Mouse (Mus musculus): ENCODE data around the gene Bag6. TPM values are rescaled to one million over a fixed set of nuclear protein-coding genes. Genes with fewer than 3 reads are reported as not detected.
A peak's percentile ranks its signal among the peaks of the same experiment; 100 is the strongest.

Bag6 gene
- polyA plus RNA-seq, 1 experiment from 2014 or later = 37.4 TPM

DNA sequence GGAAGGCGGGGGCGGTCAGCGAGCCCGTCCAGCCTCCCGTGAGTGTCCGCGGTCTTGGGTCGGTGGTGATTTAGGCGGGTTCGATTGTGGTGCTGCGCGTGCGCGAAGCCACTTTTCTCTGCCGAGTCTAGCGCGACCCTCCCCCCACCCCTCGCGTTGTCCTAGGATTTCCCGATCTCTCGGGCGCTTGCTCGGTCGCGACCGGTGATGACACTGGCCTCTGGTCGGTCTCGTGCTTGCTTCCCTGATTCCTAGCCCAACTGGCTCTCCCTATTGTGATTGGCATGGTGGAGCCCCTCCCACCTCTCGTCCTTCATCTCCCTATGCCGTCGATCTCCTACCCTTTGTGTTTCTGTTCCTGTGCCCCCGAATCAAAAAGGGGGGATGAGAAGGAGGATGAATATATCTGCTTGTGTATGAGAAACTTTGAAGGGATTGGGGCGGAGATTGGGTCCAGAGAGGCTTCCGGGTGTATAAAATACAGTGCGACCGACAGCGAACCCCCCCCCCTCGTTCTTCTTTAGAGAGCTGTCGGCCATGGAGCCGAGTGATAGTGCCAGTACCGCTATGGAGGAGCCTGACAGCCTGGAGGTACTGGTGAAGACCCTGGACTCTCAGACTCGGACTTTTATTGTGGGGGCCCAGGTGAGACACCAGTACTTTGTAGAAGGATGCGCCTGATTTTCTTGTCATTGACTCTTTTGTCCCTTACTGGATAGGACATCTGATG lies 778 bp downstream of the Bag6 start:
- Histone ChIP-seq H3K27ac (ENCODE audit: low read depth, low read length) (peak overlapping the region; percentile 84), H3K4me3 (ENCODE audit: low read depth, low read length) (peak overlapping the region; percentile 73), H3K9ac (ENCODE audit: low read depth, low read length) (peak overlapping the region; percentile 75), H3K27me3 (replicated peaks; ENCODE audit: control insufficient read depth, insufficient read depth, low read length) (no peaks in the 10 kb centered on the region), H3K9me3 (ENCODE audit: control insufficient read depth) (no peaks in the 10 kb centered on the region), H3K4me1 (replicated peaks; ENCODE audit: control insufficient read depth, insufficient read depth, low read length) (0 out of 2 replicates have a peak, but pooled peaks cover 5% of the 10 kb centered on the region), H3K36me3 (ENCODE audit: control insufficient read depth, insufficient read depth) (peaks cover 25% of the 10 kb centered on the region), H3K4me2 (replicated peaks; ENCODE audit: low read depth) (peak overlapping the region; percentile 68)
- TF ChIP-seq CTCF (IDR thresholded peaks at IDR 0.05; ENCODE audit: low read depth) = no peak
- under 1% methylated on average over 43 of the region's 43 CpGs for WGBS
- ATAC-seq = peak; percentile 59

DNA sequence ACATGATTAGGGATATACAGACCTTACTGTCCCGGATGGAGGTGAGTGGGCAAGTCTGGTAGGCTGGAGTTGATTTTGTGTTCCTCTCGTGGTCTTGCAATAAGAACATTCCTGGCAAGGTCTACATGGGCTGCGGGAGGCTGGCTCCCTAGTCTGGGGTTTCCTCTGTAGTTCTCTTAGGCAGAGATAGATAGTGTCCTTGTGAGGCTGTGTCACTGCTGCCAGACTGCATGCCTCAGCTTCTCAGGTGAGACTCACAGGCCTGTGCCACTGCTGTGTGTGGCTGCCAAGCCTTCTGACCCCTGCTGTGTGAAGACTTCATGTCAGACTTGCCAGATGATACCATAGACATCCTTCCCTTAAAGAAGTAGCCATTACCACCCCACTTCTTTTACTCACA lies 4.3 kb downstream of the Bag6 start:
- Histone ChIP-seq H3K4me2 (replicated peaks; ENCODE audit: low read depth) (no peak overlapping the region), H3K27ac (ENCODE audit: low read depth, low read length) (no peak overlapping the region), H3K4me1 (replicated peaks; ENCODE audit: control insufficient read depth, insufficient read depth, low read length) (0 out of 2 replicates have a peak, but pooled peaks cover 5% of the 10 kb centered on the region), H3K9ac (ENCODE audit: low read depth, low read length) (no peak overlapping the region), H3K36me3 (ENCODE audit: control insufficient read depth, insufficient read depth) (peaks cover 59% of the 10 kb centered on the region), H3K4me3 (ENCODE audit: low read depth, low read length) (no peak overlapping the region), H3K9me3 (ENCODE audit: control insufficient read depth) (no peaks in the 10 kb centered on the region), H3K27me3 (replicated peaks; ENCODE audit: control insufficient read depth, insufficient read depth, low read length) (no peaks in the 10 kb centered on the region)
- WGBS = 92% methylated on average over 3 of the region's 3 CpGs
- TF ChIP-seq CTCF (IDR thresholded peaks at IDR 0.05; ENCODE audit: low read depth) = no peak
- no peak for ATAC-seq

DNA sequence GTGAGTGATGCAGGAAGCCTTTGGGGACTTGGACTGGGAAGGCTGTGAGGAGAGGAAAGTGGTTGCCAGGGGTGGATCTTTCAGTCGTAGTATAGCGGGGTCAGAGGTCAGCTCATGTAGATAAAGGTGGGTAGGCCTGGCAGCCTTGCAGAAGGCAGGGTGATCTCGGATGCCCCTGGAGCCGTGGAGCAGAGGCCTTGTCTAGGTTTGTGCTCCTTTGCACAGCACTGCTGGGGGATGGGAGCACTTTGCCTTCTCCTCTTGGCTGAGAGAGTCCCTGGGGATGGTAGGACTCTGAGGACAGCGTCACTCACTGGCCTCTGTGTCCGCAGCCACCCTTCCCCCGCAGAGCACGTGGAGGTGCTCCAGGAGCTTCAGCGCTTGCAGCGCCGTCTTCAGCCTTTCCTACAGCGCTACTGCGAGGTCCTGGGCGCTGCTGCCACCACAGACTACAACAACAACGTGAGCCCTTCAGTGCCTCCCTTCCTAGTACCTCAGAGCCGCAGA lies 5.6 kb downstream of the Bag6 start:
- no peak overlapping the region for H3K4me3 ChIP-seq (ENCODE audit: low read depth, low read length)
- H3K9me3 ChIP-seq (ENCODE audit: control insufficient read depth) = no peaks in the 10 kb centered on the region
- H3K4me1 ChIP-seq (replicated peaks; ENCODE audit: control insufficient read depth, insufficient read depth, low read length) = 0 out of 2 replicates have a peak, but pooled peaks cover 5% of the 10 kb centered on the region
- WGBS = 69% methylated on average over 16 of the region's 16 CpGs
- ATAC-seq = no peak
- H3K27ac ChIP-seq (ENCODE audit: low read depth, low read length) = no peak overlapping the region; the same call in 1 of the 2 replicates
- no peak overlapping the region for H3K9ac ChIP-seq (ENCODE audit: low read depth, low read length)
- peaks cover 72% of the 10 kb centered on the region for H3K36me3 ChIP-seq (ENCODE audit: control insufficient read depth, insufficient read depth)
- no peaks in the 10 kb centered on the region for H3K27me3 ChIP-seq (replicated peaks; ENCODE audit: control insufficient read depth, insufficient read depth, low read length)
- TF ChIP-seq CTCF (IDR thresholded peaks at IDR 0.05; ENCODE audit: low read depth) = no peak
- no peak overlapping the region for H3K4me2 ChIP-seq (replicated peaks; ENCODE audit: low read depth)

DNA sequence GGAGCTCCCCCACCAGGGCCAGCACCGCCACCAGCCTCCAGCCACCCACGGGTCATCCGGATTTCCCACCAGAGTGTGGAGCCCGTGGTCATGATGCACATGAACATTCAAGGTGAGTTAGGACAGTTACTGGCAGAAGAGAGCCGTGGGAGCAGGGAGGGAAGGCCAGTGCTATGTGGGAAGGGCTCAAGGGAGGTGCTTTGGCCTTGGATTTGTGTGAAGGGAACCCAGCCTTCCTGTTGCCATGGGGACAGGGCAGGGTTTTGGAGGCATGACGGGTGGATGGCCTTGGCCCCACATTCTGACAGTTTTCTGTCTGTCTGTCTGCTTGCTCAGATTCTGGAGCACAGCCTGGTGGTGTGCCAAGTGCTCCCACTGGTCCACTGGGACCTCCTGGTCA lies 7.0 kb downstream of the Bag6 start:
- no peaks in the 10 kb centered on the region for H3K9me3 ChIP-seq (ENCODE audit: control insufficient read depth)
- H3K4me3 ChIP-seq (ENCODE audit: low read depth, low read length) = no peak overlapping the region
- TF ChIP-seq CTCF (IDR thresholded peaks at IDR 0.05; ENCODE audit: low read depth) = no peak
- no peak overlapping the region for H3K27ac ChIP-seq (ENCODE audit: low read depth, low read length)
- no peaks in the 10 kb centered on the region for H3K27me3 ChIP-seq (replicated peaks; ENCODE audit: control insufficient read depth, insufficient read depth, low read length)
- 88% methylated on average over 6 of the region's 6 CpGs for WGBS
- H3K36me3 ChIP-seq (ENCODE audit: control insufficient read depth, insufficient read depth) = peaks cover 86% of the 10 kb centered on the region
- H3K9ac ChIP-seq (ENCODE audit: low read depth, low read length) = no peak overlapping the region
- H3K4me1 ChIP-seq (replicated peaks; ENCODE audit: control insufficient read depth, insufficient read depth, low read length) = 0 out of 2 replicates have a peak, but pooled peaks cover 4% of the 10 kb centered on the region
- ATAC-seq = no peak
- H3K4me2 ChIP-seq (replicated peaks; ENCODE audit: low read depth) = no peak overlapping the region

DNA sequence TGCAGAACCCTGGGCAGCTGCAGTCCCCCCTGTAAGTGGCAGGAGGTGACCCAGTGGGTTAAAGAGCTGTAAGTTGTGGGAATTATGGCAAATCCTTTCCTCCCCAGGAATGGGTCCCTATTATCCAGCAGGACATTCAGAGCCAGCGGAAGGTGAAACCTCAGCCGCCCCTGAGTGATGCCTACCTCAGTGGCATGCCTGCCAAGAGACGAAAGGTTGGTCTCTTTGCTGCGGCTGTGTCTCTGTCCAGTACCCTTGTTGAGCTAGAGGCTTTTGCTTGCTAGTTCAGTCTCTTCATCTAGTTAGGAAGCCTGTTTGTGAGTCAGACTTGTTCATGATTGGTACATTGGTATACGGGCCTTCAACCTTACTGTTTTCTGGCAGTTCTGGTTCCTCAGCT lies 11.2 kb downstream of the Bag6 start:
- Histone ChIP-seq H3K27me3 (replicated peaks; ENCODE audit: control insufficient read depth, insufficient read depth, low read length) (no peaks in the 10 kb centered on the region), H3K4me3 (ENCODE audit: low read depth, low read length) (no peak overlapping the region), H3K9me3 (ENCODE audit: control insufficient read depth) (no peaks in the 10 kb centered on the region), H3K9ac (ENCODE audit: low read depth, low read length) (no peak overlapping the region), H3K4me1 (replicated peaks; ENCODE audit: control insufficient read depth, insufficient read depth, low read length) (no peaks in the 10 kb centered on the region), H3K36me3 (ENCODE audit: control insufficient read depth, insufficient read depth) (peaks cover 96% of the 10 kb centered on the region), H3K27ac (ENCODE audit: low read depth, low read length) (no peak overlapping the region; the same call in 1 of the 2 replicates), H3K4me2 (replicated peaks; ENCODE audit: low read depth) (no peak overlapping the region)
- WGBS = 75% methylated on average over 5 of the region's 5 CpGs
- ATAC-seq = no peak
- TF ChIP-seq CTCF (IDR thresholded peaks at IDR 0.05; ENCODE audit: low read depth) = no peak

DNA sequence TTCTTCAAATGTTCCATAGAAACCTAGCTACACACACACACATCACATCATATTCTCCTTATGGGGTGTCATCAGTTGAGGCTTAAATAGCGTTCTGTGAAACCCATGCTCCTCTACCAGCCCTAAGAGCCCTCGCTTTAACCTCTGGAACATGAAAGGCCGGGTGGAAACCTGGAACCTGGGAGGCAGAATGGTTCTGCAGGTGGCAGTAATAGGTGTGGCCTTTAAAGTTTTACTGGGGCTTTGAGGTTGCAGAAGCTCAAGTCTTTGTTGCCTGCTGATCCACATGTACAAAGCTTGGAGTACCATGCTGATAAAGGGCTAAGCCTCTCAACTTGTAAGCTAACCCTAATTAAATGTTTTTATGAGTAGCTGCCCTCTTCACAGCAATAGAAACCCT lies 12.4 kb downstream of the Bag6 start:
- peaks cover 95% of the 10 kb centered on the region for H3K36me3 ChIP-seq (ENCODE audit: control insufficient read depth, insufficient read depth)
- no peak for ATAC-seq

More for the DNA sequence above, 12.4 kb downstream of the Bag6 start:
- no peaks in the 10 kb centered on the region for H3K4me1 ChIP-seq (replicated peaks; ENCODE audit: control insufficient read depth, insufficient read depth, low read length)
- H3K9ac ChIP-seq (ENCODE audit: low read depth, low read length) = no peak overlapping the region
- no peak overlapping the region for H3K27ac ChIP-seq (ENCODE audit: low read depth, low read length)
- H3K4me3 ChIP-seq (ENCODE audit: low read depth, low read length) = no peak overlapping the region
- H3K4me2 ChIP-seq (replicated peaks; ENCODE audit: low read depth) = no peak overlapping the region
- TF ChIP-seq CTCF (IDR thresholded peaks at IDR 0.05; ENCODE audit: low read depth) = no peak
- no peaks in the 10 kb centered on the region for H3K27me3 ChIP-seq (replicated peaks; ENCODE audit: control insufficient read depth, insufficient read depth, low read length)
- WGBS = 43% methylated on average over 3 of the region's 3 CpGs
- H3K9me3 ChIP-seq (ENCODE audit: control insufficient read depth) = no peaks in the 10 kb centered on the region

Data from intestine, postnatal 0 days (tissue).